17 mouse cellular contexts compared by ENCODE assay signal in the genomic region with DNA sequence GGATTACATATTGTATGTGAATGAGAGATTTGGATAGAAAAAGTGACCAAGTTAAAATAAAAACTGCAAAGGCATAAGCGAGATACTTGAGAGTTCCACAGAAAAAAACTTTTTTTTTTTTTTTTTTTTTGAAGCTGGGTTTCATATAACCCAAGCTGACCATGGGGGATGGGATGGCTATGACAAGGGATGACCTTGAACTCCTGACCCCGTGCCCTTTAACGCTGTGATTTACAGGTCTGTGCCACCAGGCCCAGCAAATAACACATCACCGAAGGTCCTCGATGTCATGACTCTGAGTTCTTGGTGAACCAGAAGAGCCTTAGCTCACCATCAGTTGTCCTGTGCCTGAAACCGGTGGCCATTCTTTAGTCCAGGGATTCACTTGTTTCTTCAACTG.
"Had no signal": no experiment of that assay in that cellular context is flagged by ENCODE, and none has a peak within 500 bp of the region (broad histone marks: within the 10 kb centered on the region; RNA-seq: fewer than 3 reads in every experiment).

No protein-coding gene starts in this region.

- H3K36me3 ChIP-seq: intestine, embryonic 15.5 days; limb, embryonic 10.5 days; limb, embryonic 13.5 days; liver, embryonic 13.5 days; midbrain, embryonic 13.5 days; neural tube, embryonic 13.5 days had no signal

- DNase-seq: kidney, adult 18-20 months; layer of hippocampus, adult 9-11 months; liver; liver, embryonic 13.5 days; lung, embryonic 14.5 days; retina, postnatal 1 day; thymus, postnatal 25 days had no signal

- H3K9ac ChIP-seq: intestine, embryonic 15.5 days; limb, embryonic 13.5 days; liver, embryonic 13.5 days; lung, embryonic 14.5 days; midbrain, embryonic 13.5 days; neural tube, embryonic 13.5 days had no signal

- H3K4me3 ChIP-seq: intestine, embryonic 15.5 days; layer of hippocampus, adult 2 months; liver, embryonic 13.5 days had no signal

- H3K27me3 ChIP-seq: intestine, embryonic 15.5 days had no signal

- H3K27ac ChIP-seq: intestine, embryonic 15.5 days; kidney, postnatal 0 days; layer of hippocampus, adult 2 months; limb, embryonic 10.5 days; limb, embryonic 13.5 days; liver, embryonic 13.5 days; macrophage; midbrain, embryonic 13.5 days; neural tube, embryonic 13.5 days had no signal

- ATAC-seq: intestine, embryonic 15.5 days; lung, postnatal 0 days; midbrain, embryonic 13.5 days; midbrain, embryonic 16.5 days had no signal

- H3K9me3 ChIP-seq: intestine, embryonic 15.5 days; limb, embryonic 10.5 days; limb, embryonic 13.5 days; liver, embryonic 13.5 days; midbrain, embryonic 13.5 days; neural tube, embryonic 13.5 days had no signal
